Mouse (Mus musculus): ENCODE data around the gene Kat2b.
"Not testable (repeated sequence)": the region's sequence is repeated elsewhere in the genome, so short reads cannot be mapped to it uniquely, and the experiment has no call there.

The Kat2b gene

DNA sequence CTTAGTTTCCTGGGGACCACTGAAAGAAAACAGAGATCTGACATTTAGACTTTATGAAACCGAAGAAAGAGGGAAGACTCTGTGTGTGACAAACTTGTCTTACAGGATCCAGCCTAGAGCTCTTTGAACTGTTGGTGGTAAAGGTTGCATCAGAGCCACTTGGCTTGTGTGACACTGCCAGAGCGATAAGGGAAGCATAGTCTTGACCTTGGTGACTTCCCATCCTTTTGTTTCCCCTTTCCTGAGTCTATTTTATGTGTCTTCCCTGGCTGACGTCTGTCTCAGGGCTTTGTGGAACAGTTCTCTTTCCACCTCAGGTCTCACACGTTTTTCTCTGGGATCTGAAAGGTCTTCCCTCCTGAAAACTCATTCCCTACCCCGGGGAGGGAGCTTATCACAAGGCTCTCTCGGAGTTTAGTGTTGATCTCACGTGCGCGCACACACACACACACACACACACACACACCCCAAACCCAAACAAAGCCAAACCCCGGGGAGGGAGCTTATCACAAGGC is 3.8 kb downstream of the Kat2b start:
- no peak for DNase-seq

DNA sequence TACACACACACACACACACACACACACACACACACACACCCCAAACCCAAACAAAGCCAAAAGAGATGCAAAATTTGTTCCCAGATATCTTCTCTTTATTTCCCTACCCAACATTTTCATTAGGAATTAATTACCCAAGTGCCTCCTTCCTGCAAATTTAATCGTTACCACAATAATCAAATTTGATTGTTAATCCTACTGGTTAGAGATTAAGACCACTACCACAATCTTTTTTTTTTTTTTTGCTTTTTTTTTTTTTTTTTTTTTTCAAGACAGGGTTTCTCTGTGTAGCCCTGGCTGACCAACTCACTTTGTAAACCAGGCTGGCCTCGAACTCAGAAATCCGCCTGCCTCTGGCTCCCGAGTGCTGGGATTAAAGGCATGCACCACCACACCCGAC is 4.3 kb downstream of the Kat2b start:
- DNase-seq: not testable (repeated sequence)

DNA sequence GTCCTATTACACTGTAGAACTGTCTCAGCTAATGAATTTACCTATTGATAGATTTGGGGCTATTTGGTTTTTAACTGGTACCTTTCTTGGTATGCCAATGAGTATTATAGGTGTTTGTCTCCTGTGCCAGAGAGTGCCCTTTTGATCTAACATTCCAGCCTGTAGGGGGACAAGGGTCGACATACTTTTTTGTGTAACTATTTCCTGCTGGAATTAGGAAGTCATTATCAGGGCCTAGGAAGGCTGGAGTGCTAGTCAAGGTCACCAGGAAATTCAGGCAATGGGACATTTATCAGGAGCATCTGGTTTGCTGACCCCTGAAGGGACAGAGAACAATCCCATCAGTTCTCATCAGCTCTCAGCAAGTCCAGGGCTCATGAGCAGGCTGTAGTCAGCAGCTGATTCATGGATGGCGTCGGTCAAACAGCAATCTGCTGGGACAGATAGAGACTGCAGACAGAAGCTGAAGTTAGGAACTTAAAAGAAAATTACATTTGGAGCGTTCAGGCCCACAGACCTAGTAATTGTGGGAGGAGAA is 6.4 kb downstream of the Kat2b start:
- DNase-seq: no peak

DNA sequence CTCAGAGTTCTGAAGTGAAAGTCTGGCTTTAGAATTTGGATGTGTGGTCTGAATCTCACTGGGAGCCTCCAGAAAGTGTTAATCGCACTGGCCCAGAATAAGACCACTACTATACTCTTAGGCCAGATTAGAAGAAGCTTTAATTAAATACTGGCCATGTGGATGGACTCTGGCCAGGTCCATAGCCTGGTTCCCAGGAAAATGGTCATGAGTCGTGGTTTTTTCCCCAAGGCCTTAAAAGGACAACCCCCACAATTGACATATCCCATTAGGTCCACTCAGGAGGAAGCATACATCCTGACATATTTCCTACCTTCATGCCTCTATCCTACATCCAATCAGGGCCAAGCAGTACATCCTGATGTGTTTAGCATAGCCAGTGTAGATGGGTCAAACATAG is 10.5 kb downstream of the Kat2b start:
- no peak for DNase-seq

GRCm38 (mm10) chr17:53577754-53578153 is 11.1 kb downstream of the Kat2b start:
- DNase-seq: no peak

GRCm38 (mm10) chr17:53578249-53578648 is 11.6 kb downstream of the Kat2b start:
- no peak for DNase-seq

- DNase-seq: peak; percentile 85
Observed at GRCm38 (mm10) chr17:53578776-53579175, 12.1 kb downstream of the Kat2b start.

GRCm38 (mm10) chr17:53579612-53580011 is 13.0 kb downstream of the Kat2b start:
- DNase-seq: no peak

- no peak for DNase-seq
Observed at GRCm38 (mm10) chr17:53580237-53580636, 13.6 kb downstream of the Kat2b start.

- no peak for DNase-seq
Observed at GRCm38 (mm10) chr17:53582026-53582585, 15.4 kb downstream of the Kat2b start.

DNA sequence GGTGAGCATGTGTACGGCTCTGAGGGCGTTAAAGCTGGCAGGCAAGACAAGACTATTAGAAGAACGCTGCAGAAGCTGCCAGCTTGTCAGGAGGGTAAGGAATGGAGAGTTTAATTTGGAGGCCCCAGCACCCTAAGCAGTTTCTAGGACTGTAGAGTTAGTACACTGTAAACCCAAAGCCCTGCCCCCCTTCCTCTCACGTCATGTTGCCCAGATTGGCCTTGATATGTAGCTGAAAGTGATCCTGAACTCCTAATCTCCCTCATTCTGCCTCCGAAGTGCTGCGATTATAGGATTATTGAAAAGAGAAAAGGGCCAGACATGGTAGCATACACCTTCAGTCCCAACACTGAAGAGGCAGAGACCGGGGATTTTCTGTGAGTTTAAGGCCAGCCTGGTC is 16.1 kb downstream of the Kat2b start:
- DNase-seq: no peak

DNA sequence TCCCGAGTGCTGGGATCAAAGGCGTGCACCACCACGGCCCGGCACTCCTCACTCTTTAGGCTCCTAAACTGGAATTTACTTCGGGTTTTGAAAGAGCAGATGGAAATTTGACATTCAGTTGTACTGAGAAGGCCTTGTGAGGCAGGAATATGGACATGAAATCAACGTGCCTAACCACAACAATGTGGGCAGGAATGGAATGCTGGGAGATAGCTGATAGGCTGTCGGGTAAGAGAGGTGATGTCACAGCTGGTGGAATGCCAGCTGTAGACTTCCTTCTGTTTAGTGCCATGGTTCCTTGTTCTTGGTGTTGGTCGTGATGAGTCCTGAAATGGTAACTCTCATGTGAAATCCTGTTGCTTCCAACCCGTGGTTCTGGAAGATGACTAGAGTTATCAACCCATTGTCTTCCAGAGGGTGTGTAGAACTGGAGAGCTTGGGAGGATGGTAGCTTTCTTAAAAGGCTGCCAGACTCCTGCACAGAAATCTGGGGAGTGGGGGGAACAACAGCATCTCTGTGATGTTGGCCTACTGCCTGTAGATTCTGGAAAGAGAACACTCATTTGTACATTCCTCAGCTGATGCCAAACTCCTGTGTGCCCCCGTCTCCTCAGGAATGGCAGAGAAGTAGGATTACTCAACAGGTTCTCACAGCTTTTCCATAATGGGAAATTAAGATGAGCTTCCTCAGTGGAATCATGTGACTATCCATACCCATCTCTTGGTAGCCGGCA is 17.4 kb downstream of the Kat2b start:
- no peak for DNase-seq

GRCm38 (mm10) chr17:53587074-53587851 is 20.6 kb downstream of the Kat2b start:
- peak; percentile 71 for DNase-seq

- no peak for DNase-seq
Observed at GRCm38 (mm10) chr17:53588097-53588855, 21.6 kb downstream of the Kat2b start.

- DNase-seq: no peak
Observed at GRCm38 (mm10) chr17:53590110-53590509, 23.4 kb downstream of the Kat2b start.

GRCm38 (mm10) chr17:53591910-53592309 is 25.2 kb downstream of the Kat2b start:
- no peak for DNase-seq

DNA sequence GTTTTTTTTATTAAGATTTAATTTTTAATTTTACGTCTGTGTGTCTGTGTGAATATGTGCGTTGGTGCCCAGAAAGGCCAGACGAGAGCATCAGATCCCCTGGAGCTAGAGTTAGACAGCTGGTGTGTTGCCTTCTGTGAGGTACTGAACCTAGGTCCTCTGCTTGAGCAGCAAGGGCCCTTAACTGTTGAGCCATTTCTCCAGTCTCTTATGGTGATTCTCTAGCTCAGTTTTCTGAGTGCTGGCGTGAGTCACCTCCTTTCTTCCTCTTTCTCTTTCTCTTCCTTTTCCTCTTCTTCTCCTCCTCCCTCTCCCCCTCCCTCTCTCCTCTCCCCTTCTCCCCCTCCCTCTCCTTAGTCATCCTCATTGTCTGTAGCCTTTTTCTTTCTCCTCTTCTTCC is 27.9 kb downstream of the Kat2b start:
- DNase-seq: no peak

- DNase-seq: no peak
Observed at GRCm38 (mm10) chr17:53595527-53595926, 28.9 kb downstream of the Kat2b start.

DNA sequence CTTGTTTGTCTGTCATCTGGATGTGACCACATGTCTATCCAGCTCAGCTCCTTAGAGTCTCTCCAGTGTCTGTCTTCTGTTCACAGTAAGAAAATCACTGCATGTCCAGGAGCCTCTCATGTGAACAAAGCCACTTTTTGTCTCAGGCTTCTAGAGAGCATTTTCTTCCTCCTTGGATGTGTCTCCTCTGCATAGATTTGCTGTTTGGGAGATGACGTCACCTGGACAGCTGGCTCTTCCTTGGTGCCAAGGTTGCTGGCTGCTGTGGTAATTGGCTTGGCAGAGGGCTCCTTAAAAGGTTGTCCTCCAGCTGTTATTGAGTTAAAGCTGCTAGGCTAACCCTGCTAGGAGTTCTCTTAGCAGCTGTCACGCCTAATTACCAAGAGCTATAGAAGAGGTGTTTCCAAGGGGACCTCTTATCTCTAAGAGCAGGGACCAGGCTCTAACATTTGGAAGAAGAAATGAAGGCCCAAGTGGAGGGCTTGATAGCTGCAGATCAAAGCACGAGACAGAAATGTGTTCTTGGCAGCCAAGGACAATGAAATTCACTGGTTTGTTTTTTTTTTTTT is 29.7 kb downstream of the Kat2b start:
- no peak for DNase-seq

GRCm38 (mm10) chr17:53596941-53597790 is 30.5 kb downstream of the Kat2b start:
- DNase-seq: no peak

GRCm38 (mm10) chr17:53598571-53598970 is 31.9 kb downstream of the Kat2b start:
- DNase-seq: no peak

Measured in cerebellum, adult 11 months (tissue).